In the genomic region with DNA sequence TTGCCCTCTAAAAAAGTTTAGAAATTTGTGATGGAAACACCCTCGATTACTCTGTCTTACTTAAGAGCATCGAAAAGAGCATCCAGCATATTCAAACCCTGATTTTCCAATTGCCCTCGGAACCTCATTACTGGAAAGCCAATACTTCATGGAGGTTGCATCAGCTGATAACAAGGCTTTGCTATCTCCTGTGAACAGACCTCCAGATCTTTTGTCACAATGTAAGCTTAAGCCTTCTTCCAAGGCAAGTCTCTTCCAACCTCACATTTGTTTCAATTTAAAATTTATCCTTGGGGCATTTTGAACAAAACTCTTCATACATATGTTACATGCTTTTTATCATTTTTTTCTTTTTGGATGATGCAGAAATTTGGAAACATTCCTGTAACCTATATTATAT, we compare ENCODE assay signal across 35 mouse cellular contexts.
"Had no signal": no experiment of that assay in that cellular context is flagged by ENCODE, and none has a peak within 500 bp of the region (broad histone marks: within the 10 kb centered on the region; RNA-seq: fewer than 3 reads in every experiment).

No protein-coding gene starts in this region.

- H3K36me3 ChIP-seq: heart, embryonic 12.5 days; heart, embryonic 13.5 days; heart, embryonic 15.5 days; hindbrain, embryonic 10.5 days; hindbrain, embryonic 12.5 days; hindbrain, embryonic 13.5 days; hindbrain, embryonic 15.5 days; intestine, embryonic 15.5 days; kidney, embryonic 15.5 days had no signal

- ATAC-seq: hindbrain, embryonic 16.5 days; hindbrain, postnatal 0 days; inflammation-experienced regulatory T-cells, adult 6 months; intestine, embryonic 15.5 days; intestine, embryonic 16.5 days; intestine, postnatal 0 days had no signal

- H3K4me3 ChIP-seq: heart, embryonic 12.5 days; heart, embryonic 13.5 days; heart, embryonic 15.5 days; hindbrain, embryonic 10.5 days; hindbrain, embryonic 12.5 days; hindbrain, embryonic 13.5 days; hindbrain, embryonic 15.5 days; intestine, embryonic 15.5 days; kidney, embryonic 15.5 days; layer of hippocampus, adult 2 months; left cerebral cortex, adult 2 months had no signal

- H3K9ac ChIP-seq: heart, embryonic 12.5 days; heart, embryonic 13.5 days; heart, embryonic 15.5 days; hindbrain, embryonic 12.5 days; hindbrain, embryonic 13.5 days; hindbrain, embryonic 14.5 days; hindbrain, embryonic 15.5 days; intestine, embryonic 15.5 days; kidney, embryonic 15.5 days had no signal

- H3K27me3 ChIP-seq: heart, embryonic 12.5 days; heart, embryonic 13.5 days; heart, embryonic 15.5 days; hindbrain, embryonic 12.5 days; hindbrain, embryonic 13.5 days; hindbrain, embryonic 15.5 days; intestine, embryonic 15.5 days; kidney, embryonic 15.5 days had no signal

- H3K27ac ChIP-seq: heart, embryonic 13.5 days; heart, embryonic 15.5 days; hindbrain, embryonic 10.5 days; hindbrain, embryonic 12.5 days; hindbrain, embryonic 13.5 days; hindbrain, embryonic 14.5 days; hindbrain, embryonic 15.5 days; hindbrain, postnatal 0 days; intestine, embryonic 15.5 days; kidney, embryonic 15.5 days; kidney, postnatal 0 days; layer of hippocampus, adult 2 months; left cerebral cortex, adult 2 months had no signal

- H3K4me2 ChIP-seq: heart, embryonic 11.5 days; heart, embryonic 12.5 days; heart, embryonic 13.5 days; heart, embryonic 15.5 days; hindbrain, embryonic 12.5 days; hindbrain, embryonic 13.5 days; hindbrain, embryonic 14.5 days; hindbrain, embryonic 15.5 days; intestine, embryonic 15.5 days; kidney, embryonic 15.5 days had no signal

- DNase-seq: heart, postnatal 10 days; heart, postnatal 14 days; heart, postnatal 36 days; heart, postnatal 4 days; kidney, adult 11 months; kidney, adult 18-20 months; kidney, adult 2 months; kidney, adult 8-10 months; kidney, adult 9 months; kidney, postnatal 10 days; kidney, postnatal 14 days; kidney, postnatal 25 days; kidney, postnatal 36 days; kidney, postnatal 4 days; layer of hippocampus, adult 9-11 months; layer of hippocampus, postnatal 36 days had no signal

- H3K4me1 ChIP-seq: heart, embryonic 12.5 days; heart, embryonic 13.5 days; heart, embryonic 15.5 days; hindbrain, embryonic 10.5 days; hindbrain, embryonic 12.5 days; hindbrain, embryonic 13.5 days; hindbrain, embryonic 15.5 days; intestine, embryonic 15.5 days; kidney, embryonic 15.5 days had no signal

- H3K9me3 ChIP-seq: heart, embryonic 12.5 days; heart, embryonic 13.5 days; heart, embryonic 15.5 days; hindbrain, embryonic 10.5 days; hindbrain, embryonic 12.5 days; hindbrain, embryonic 13.5 days; hindbrain, embryonic 15.5 days; intestine, embryonic 15.5 days; kidney, embryonic 15.5 days had no signal
